Mouse (Mus musculus) lung, adult 2 months (tissue): ENCODE data around the gene Ezh1.

Experiments
- CTCF ChIP-seq: fragments of 200-500 bp; IDR thresholded peaks from 2 replicates; pipeline ENCODE4 v1.5.1; 2011; ENCODE audit warnings: mild to moderate bottlenecking, low read length, control low read depth; ENCODE audit not compliant: insufficient read depth
- POLR2A ChIP-seq: fragments of 200-500 bp; IDR thresholded peaks from 2 replicates; pipeline ENCODE4 v1.6.1; 2011; ENCODE audit warnings: low read depth, mild to moderate bottlenecking, control low read depth, low read length, borderline replicate concordance; ENCODE audit errors: extremely low read depth

- no peak for TF ChIP-seq CTCF
- TF ChIP-seq POLR2A: no peak
Observed at GRCm38 (mm10) chr11:101172434-101172815, 53.8 kb downstream of the Ezh1 start.
